Mouse (Mus musculus) adrenal gland, adult 8-10 months (tissue): ENCODE results near the gene Trmt5. TPM values are rescaled to one million over a fixed set of nuclear protein-coding genes. Genes with fewer than 3 reads are reported as not detected.

Experiments used
- DNase-seq: peaks from one replicate; pipeline ENCODE4 v3.0.0; 2022
- total RNA-seq, 4 experiments: library from RNA; stranded (reverse); gene quantifications; 2 replicates each; pipeline ENCODE4 v1.2.4; 2022

The Trmt5 gene
- total RNA-seq = 10 to 100 TPM; 13.1 to 19.5 (median 14.6) TPM

DNA sequence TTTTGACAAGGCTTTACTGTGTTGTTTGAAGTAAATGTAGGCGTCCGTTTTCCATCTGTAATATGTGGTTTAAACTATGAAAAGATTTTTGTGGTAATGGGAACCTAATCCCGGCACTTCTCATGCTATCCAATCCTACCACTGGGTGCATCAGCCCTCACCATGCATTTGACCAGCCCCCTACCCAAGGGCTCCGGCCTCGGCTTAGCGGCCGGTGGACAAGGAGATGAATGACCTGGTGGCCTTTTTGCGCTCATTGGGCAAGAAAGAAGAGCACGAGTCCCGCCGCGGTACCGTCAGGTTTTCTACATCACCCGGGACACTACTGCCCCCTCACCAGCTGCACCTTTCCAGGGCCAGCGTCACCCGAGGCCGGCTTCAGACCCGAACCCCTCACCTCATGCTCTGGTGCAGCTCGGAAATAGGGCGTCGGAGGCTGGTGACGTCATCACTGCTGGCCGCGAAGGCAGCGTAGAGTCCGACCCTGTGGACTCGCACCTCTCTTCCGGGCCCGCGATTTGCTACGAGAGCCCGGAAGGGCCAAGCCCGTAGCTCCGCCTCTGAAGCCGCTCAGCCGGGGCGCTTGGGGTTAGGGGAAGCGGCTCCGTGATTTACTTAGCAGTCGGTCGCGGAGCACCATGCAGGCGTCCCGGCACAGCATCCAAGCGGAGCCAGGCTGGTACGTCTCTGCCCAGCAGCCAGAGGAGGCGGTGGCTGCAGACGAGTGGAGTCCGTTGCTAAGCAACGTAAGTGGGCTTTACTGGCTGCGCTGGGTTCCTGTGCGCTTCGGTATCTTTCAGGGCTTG, at the start of gene Trmt5, which contains the start of gene Slc38a6:
TSS of gene Trmt5 (minus strand) at position 424 of the 806 bp plus-strand sequence.
TSS of gene Slc38a6 (plus strand) at position 493 of the 806 bp plus-strand sequence.
- peak; percentile 91 for DNase-seq

DNA sequence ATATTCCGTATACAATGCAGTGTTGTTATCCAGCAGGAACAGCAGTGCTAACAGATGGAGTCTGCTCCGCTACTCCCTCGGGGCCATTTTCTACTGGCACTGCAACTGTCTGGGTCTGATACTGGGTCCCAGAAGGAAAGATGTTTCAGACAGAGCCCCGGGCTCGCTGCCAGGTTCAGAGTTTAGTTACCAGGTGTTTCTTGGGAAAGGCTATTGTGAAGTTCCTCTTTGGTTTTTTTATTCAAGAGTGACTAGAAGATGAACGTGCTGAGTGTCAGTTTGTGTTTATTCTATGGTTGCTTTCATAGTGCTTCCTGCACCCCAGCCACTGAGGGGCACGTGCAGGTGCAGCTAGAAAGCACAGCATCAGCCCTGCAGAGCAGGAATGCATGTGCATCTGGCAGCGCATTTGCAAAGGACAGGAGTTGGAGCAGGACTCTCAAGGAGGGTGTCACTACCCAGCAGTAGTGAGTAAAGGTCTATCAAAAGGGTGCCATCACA, 47.6 kb upstream of the Trmt5 start:
- DNase-seq = no peak

GRCm38 (mm10) chr12:73332701-73333100, 46.2 kb upstream of the Trmt5 start:
- DNase-seq = no peak

- DNase-seq = no peak
Observed at GRCm38 (mm10) chr12:73330236-73330635, 43.7 kb upstream of the Trmt5 start.

DNA sequence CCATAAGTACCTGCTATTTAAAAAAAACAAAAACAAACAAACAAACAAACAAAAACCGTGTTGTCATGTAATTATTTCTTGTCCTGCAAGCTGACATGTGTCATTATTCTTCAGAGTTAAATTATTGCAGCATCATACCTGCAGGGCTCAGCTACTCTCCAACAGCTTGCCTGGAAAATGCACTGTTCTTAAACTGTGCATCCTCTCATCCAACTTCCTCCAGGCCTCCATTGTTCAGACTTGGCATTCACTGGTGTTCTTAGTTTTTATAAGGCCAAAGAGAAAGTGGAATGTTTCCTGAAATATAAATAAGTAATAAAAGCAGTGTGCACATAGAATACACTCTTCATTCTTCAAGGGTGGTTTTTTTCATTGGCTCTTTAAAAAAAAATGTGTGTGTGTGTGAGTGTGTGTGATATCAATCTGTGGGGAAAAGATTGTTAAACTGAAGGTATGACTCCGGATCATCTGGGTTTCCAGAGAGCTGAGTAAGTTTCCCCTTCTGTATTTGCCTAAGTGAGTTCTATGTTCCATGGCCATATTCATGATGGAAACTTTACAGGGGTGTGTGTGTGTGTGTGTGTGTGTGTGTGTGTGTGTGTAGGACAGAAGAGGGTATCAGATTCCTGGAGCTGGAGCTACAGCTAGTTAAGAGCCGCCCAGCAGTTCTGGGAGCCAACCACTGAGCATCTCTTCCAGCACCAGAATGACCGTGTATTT, 42.1 kb upstream of the Trmt5 start:
- DNase-seq = no peak

DNA sequence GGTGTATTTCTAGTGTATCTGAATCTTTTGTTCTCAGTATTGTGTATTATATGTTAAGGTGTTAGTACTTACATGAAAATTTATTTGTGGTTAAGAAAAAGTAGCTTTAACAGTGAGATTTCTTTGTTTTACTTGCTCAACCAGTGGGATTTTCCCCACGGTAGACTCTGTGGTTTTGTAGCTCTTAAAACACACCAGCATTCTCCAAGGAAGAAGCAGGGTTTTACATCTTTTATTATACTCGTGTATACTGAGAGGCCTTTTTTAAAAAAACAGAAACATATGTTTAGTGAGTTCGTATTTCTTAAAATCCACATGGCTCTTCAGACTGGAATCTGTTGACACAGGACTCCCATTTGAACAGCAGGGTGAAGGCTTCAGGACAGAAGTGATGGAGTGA, 40.9 kb upstream of the Trmt5 start:
- DNase-seq = no peak

- no peak for DNase-seq
Observed at GRCm38 (mm10) chr12:73325617-73326016, 39.1 kb upstream of the Trmt5 start.

DNA sequence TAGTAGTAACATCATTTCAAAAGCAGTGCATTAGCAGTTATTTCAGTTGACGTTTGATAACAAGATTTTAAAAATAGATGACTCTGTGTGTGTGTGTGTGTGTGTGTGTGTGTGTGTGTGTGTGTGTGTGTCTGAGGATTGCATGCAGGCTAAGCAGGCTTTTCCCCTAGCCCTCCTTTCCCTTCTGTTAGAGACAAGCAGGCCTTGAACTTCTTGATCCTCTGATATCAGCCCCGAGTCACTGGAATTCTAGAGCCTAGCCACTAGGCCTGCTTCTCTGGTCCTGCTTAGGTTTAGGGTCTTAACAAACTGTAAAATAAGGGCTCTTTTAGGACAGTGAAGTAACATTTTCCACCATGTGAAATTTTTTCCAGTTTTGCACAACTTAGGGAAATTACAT, 38.7 kb upstream of the Trmt5 start:
- DNase-seq = no peak

DNA sequence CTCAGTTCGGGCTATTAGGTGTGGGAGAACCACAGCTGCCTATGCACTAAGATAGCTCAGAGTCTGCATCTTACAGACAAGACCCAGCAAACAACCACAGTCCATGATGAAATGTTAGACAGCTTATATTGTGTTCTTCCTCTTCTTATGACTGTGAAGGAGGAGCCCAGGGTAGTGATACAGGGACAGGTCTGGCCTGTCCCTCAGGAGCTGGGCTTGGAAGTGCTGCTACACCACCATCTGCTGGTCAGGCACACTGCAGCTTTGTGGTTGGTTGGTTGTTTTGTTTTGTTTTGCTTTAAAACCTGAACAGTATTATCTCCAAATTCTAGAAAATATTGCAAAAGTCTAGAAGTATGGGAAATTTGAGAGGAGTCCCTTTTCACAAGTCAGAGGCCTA, 38.2 kb upstream of the Trmt5 start:
- DNase-seq = no peak

DNA sequence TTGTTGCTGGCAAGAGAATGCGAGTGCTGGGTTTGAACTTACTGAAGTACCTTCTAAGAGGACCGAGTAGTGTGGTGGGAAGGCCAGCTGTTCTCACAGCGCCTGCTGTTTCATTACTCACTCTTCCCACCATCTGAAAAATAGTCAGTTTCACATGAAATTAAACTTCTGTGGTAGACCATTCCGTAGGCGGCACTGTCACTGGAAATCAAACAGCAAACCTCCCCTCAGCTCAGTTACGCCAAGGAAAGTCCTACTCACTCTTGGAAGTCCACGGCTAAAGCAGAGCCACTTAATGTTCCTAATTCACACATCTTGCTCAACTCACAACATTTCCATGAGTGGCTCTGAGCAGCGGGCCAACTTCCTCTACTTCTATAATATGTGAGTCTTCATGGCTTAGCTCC, 37.7 kb upstream of the Trmt5 start:
- no peak for DNase-seq

- no peak for DNase-seq
Observed at GRCm38 (mm10) chr12:73317706-73318686, 31.5 kb upstream of the Trmt5 start.

- DNase-seq = no peak
Observed at GRCm38 (mm10) chr12:73308711-73309110, 22.2 kb upstream of the Trmt5 start.

GRCm38 (mm10) chr12:73307750-73308149, 21.2 kb upstream of the Trmt5 start:
- no peak for DNase-seq

- peak; percentile 20 for DNase-seq
Observed at GRCm38 (mm10) chr12:73304636-73305035, 18.1 kb upstream of the Trmt5 start.

- no peak for DNase-seq
Observed at GRCm38 (mm10) chr12:73300531-73300930, 14.0 kb upstream of the Trmt5 start.

GRCm38 (mm10) chr12:73298621-73299020, 12.1 kb upstream of the Trmt5 start:
- no peak for DNase-seq

GRCm38 (mm10) chr12:73295505-73296140, 9.1 kb upstream of the Trmt5 start:
- no peak for DNase-seq

DNA sequence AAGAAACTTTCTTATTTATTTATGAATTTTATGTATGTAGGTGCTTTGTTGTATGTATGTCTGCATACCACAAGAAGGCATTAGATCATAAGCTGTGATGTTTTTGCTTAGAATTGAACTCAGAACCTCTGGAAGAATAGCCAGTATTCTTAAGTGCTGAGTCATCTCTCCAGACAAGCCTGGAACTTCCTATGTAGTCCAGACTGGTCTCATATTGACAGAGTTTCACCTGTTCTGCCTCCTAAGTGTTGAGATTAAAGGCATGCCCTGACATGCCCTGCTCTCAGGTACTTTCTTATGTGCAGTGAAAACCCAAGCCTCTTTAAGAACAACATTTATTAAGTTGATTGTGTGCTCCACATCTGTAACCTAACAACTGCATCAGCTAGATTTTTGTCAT, 8.4 kb upstream of the Trmt5 start:
- no peak for DNase-seq

GRCm38 (mm10) chr12:73288626-73289025, 2.1 kb upstream of the Trmt5 start:
- DNase-seq = no peak

GRCm38 (mm10) chr12:73287609-73288008, 1.1 kb upstream of the Trmt5 start:
- no peak for DNase-seq

DNA sequence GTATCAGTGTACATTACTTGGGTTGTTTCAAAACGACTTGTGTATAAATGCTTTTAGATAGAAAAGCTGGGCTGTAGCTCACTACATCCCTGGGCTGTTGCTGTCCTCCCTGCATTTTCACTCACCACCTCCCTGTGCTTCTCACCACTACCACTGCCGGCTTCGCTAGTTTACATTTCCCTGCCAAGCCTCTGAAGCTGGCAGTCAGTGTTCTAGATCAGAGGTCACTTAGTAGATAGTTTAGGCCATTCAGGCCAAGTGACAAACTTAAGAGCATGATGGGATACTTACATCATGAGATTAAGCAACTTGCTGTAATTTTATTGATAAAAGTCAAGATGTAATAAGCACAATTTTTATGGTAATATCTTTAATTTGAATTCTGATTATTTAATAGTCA, 11.6 kb downstream of the Trmt5 start:
- DNase-seq = no peak

DNA sequence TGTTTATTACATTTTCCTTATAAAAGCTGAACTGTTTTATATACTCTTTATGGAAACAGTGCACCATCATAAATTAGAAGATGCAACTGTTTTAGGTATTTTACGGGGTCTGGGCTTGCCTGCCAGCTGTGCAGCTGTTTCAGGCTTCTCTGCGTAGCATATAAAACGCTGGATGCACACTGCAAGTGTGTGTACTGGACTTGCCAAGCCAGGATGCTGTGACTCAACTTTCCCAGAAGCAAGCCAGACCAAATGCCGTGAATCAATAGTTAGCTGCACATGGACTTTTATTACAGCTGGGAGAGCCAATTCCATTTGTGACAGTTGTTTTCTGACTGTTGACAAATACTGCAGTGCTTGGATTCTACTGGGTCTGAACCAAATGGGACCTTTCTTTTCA, 16.6 kb downstream of the Trmt5 start:
- DNase-seq = no peak
